Mouse (Mus musculus) spleen, postnatal 4 days (tissue): ENCODE measurements around the gene Trim2.

Experiments
- DNase-seq, 2 experiments: peaks; one replicate each; pipeline ENCODE4 v3.0.0; 2022; ENCODE audit warnings: low spot score in 2 of 2

Trim2 gene

DNA sequence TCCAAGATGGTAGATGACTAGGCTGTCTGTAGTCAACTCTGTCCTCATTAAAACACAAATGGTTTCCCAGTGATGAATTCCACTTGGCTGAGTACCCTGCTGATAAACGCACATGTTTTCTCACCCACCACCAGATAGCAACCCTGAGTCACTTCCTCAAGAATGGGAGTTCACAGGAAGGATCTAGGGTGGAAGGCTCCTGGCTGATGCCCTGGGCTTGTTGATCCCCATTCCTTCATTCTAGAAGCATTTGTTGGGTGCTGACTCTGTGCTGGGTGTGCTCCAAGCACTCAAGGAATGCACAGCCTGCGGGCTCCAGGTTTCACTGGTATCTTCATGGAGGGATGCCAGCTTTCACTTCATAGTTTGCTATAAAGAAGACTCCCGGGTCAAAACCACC, 12.8 kb upstream of the Trim2 start:
- DNase-seq = no peak

DNA sequence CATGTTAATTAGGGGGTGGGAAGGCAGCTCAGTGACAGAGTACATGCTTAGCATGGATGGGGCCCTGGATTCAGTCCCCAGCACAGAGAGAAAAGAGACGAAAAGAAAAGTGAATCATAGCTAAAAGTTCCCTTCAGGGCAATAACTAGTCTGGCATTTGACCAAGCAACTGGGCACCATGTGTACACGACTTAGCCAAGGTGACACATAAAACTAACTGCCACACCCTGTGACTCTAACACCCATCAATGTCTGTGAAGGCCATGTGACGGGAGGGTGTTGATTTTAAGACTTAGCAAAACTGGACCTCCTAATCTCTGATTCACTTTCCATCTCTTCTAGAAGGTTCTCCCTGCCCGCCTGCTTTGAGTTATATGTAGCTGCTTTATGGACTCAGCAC, 12.2 kb upstream of the Trim2 start:
- no peak for DNase-seq

DNA sequence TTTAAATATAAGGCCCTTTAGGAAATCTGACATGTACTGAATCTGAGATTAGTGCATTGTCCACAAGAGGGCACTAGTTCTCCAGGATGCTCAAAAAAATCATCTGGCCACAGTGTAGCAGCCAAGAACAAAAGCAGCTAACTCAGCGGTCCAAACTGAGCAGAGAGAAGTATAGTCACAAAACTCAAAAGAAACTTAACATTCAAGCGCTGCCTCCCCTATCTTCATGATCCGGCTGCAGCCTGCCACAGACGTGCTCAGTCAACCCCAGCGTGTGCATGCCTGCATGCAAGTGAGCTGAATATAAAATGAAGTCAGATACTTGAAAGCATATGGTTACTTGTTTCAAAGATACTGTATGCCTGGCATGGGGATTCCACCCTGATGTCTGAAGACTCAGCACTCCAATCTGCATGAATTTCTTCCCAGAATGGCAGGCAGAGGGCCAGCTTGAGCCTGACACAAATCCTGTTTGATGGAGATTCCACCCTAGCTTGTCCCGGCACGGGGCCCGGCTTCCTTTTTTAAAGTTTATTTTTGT, 8.0 kb upstream of the Trim2 start:
- DNase-seq = peak in 1 of 2 experiments; percentile 33

DNA sequence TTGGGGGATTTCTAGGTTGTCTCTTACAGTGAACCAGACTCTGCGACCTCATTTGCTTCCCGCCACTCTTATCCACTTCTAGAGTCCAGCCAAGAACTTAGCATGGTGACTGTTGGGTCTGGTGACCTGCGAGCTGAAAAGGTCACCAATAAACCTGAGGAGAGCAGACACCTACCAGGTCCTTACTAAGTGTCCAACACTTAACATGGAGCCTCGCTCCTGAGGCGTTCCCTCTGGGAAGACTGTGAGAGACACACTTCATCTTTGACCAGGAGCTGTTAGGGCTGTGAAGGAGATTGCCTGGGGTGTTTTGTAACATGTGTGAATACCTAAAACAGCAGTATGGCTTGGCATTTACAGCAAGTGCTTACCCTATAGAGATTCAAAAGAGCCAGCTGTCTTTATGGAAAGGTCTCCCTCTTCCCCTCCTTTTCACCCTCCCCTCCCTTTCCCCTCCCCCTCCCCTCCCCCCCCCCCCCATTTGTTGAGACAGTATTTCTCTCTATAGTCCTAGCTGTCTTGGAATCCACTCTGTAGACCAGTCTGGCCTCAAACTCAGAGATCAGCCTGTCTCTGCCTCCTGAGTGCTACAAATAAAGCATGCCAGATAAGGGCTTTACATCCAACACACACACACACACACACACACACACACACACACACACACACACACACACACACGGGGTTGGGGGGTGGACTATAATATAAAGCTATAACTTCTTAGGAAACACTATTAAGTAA, 7.3 kb upstream of the Trim2 start:
- no peak for DNase-seq

DNA sequence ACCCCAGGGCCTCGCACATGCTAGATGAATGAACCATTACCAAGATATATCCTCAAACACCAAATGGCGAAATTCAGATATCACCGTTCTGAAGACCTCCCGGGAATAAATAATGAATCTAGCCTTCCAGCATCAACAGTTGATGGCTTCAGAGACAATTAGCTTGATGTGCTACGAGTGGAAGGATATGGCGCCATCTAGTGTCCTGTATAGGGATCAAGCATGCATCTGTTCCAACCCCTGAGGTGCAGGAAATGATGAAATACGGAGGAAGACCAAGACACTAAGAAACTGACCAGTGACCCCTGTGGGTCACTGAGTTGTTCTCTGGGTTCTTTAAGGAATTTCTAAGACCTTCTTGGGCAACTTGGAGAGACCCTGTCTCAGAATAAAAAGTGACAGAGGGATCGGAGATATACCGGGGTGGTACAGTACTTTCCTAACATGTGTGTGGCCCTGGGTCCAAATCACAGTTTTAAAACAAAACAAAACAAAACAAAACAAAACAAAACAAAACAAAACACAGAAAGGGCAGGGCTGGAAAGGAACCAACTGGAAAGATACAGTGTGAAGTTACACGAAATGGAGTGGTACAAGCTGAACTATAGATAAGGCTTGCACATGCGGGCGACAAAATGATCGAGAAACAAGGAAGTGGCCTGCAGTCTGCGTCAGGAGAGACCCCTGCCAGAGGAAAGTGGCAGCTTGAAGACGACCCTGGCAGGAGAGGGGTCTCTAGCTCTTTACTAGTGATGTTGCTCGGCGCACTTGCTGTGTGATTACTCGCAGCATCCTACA, 6.5 kb upstream of the Trim2 start:
- peak; percentile 57 to 71 for DNase-seq

DNA sequence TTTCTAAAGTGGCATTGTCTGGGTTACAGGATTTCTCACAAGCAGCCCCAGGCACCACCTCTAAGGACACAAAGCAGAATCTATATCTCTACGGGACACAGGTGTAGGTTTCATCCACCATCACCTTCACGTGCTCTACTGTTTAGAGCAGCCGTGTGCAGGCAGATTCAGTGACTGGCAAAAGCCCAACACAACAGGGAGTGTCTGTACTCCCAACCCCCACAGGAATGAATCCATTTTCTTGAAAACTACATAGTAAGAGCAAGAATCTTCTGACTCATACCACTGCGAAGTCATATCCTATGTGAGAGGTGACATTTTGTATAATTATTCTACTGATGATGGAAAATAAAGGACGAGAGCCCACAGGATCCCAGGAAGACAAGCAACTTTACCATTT, 5.6 kb upstream of the Trim2 start:
- DNase-seq = no peak

DNA sequence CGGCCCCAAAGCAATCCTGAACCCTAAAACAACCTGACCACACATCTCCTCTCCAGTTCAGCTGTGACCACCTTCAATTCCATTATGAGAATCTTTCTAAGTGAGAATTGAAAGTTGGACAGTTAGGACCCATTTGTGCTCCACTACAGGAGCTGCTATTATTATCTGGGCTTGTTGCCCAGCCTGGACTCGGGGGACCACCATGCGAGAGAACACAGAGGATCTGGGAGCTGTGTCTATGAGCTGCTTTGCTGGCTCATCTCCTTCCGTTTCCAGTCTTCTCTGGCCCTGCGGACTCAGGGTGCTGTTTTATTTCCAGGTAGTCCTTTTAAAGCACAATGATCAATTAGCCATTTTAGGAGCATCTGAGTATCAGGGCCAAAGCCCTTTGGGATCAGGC, 839 bp upstream of the Trim2 start:
- DNase-seq = no peak

DNA sequence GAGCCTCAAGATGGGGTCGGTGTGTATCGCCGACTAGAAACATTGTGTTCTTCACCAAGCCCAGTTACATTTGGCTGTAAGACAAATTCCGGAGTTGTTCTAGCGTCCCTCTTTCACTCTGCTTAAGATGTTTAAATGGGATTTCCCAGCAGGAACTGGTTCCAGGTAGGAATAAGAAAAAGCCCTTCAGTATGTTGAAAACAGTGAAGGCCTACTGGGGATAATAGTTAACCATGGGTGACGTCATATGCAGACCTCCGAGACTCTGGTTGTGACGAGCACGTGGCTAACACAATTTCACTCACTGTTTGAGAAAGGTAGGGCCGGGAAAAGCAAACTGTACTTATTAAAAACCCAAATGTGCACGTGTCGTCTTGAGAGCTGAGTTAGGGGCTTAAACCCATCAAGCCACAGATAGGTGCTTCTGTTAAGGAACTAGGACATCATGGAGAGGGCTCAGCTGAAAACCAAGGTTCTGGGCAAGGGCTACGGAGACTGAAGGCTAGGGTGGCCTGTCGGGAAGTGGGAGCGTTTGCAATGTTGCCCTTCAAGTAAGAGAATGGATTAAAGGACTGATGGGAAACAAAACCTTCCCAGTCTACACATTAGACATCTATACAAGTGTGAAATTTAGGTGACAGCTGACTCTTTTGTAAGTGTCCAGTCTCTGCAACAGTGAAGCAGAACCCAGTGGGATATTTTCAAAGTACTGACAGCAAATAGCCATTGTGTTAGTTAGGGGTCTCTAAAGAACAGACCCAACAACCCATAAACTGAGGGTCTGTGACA, 761 bp downstream of the Trim2 start:
- DNase-seq = no peak

DNA sequence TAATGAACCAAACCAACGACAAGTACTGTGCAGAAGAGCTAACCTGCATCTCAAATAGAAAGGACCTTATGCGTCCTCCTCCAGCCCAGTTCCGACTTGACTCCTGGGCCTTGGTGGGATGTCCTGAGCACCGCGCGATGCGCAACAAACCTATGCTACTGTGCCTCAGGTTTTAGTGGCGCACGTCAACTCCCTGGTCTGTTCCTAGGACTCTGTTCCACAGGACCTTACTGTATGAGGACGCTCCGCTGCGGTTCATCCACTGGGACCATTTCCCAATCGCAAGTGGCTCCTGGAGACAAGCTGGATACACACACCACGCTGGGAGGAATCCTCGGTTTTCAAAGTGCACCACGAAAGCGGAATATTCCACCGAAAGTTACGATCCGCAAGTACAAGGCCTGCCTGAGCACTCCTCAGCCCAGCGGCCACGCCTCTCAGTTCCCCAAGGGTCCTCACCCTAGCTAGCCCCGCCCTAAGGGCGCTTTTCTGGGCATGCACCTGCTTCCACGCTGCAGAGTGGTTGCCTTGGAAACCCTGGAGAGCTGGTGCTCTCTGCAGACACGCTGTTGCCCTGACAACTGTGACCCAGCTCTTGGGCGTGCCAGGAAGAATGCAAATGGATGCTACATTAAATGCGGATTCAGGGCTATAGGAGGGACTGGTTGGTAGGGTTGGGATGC, 1.5 kb downstream of the Trim2 start:
- peak; percentile 48 to 70 for DNase-seq

DNA sequence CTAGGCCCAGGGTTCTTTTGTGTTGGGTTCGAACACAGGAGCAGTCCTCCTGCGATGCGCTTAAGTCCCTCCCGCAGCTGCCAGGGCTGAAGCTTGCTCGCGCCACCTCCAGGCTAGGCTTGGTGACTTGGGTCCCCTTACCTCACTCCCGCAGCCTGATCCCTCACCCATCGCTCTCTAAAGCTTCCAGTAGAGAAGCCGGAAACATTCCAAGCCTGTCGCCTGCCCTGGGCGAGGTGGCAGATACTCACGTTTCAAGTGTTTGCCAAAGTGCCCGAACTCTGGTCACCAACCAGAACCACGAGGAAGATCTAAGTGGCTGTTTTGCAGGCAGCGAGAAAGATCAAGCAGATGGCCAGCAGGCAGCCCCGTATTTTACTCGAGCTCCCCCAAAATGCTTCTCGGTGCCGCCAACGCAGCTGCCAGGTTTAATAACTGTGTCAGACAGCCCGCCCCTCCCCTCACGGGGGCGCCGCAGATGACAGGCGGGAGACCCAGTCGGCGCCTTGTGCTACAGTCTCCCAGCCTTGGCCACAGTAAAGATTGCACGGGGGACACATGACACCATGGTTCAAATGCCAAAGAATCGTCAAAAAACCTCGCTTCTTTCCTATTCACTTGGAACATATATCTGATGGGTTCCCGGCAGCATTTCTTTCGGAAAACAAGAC, 2.2 kb downstream of the Trim2 start:
- peak in 1 of 2 experiments; percentile 70 for DNase-seq

DNA sequence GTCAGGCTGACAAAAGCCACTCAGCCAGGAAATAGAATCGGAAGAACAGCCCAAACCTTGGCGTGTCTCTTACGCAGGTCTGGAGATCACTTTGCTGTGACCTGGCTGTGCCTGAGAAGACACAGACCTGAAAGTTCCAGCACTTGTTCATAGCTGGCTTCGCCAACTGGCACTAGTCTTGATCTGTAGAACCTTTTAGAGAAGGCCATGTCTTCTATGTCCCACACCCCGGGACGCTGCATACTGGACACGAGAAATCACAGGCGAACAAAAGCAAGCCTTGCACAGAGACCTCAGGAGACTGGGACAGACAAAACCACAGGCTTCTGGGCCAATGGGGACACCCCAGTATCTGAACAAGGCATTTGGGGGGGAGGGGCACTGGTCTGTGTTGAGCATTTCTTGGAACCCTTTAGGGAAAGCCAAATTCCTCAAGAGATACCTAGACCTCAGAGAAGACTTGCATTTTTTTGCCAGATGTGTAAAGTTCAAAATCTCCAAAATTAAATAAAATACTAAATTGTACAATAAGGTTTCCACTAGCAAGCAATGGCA, 3.2 kb downstream of the Trim2 start:
- no peak for DNase-seq

DNA sequence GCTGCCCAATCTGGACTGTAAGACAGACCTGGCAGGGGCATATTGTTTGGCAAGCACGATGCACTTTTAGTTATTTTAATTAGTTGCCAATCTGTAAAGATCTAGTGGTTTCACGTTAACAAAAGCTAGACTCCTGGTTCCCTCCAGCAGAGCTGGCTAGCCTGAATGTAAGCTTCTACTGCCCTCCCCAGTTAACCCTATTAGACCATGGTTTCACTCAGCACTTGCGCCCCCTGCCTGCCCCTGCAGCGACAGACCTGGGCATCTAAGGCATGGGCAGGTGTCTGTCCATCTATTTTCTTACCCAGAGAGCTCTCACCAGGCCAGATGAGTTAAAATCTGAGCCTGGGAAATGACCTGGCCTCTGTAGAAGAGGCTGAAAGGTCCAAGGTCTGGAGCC, 4.4 kb downstream of the Trim2 start:
- peak; percentile 58 to 74 for DNase-seq

DNA sequence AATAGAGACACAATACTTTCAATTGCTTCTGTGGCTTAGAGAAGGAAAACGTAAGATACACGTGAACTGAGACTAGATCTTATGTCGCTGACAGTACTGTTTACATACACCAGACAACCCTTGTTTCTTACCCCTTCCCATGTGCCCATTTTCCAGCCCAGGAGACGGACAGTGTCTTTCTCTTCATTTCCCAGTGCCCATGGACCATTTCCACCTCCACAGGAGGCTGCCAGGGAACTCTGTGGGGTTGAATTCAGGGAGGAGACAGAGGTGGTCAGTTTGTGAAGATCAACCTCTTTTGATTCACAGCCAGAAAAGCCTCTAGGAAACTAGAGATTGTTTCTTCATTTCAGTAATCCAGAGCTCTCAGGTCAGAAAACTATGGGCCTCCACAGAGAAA, 5.0 kb downstream of the Trim2 start:
- no peak for DNase-seq

DNA sequence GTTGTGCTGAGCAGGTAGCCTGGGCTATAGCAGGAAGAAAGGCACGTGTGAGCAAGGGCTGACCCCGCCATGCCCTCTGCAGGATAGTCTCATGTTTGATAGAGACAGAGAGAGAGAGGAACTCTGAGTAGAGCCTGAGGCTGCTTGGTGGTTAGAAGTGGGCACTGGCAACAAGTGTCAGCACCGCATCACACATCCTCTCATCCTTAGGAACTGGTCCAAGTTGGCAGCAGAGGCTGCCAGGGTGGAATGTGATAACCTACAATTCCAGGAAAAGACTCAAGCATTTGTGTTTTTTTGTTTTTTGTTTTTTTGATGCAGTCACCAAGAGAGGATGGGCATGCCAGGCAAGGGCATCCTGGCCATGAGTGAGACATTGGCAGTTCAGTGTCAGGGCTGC, 8.5 kb downstream of the Trim2 start:
- DNase-seq = no peak

DNA sequence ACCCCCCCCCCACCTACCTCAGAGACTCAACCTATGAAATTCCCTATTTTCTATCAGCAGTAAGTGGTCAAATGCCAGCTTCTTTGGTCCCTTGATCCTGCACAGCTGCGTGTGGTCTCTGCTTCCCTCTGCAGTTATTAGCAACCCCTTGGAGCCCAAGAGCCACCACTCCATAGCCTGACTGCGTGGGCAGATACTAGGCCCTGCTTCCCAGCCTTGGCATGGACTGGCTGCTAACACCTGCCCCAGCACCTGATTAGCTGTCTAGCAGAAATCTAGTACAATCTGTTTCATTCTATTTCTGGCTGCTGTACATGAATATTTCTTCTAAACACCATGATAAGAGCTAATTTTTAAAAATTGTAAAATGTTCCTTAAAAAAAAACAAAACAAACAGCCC, 10.0 kb downstream of the Trim2 start:
- DNase-seq = no peak

DNA sequence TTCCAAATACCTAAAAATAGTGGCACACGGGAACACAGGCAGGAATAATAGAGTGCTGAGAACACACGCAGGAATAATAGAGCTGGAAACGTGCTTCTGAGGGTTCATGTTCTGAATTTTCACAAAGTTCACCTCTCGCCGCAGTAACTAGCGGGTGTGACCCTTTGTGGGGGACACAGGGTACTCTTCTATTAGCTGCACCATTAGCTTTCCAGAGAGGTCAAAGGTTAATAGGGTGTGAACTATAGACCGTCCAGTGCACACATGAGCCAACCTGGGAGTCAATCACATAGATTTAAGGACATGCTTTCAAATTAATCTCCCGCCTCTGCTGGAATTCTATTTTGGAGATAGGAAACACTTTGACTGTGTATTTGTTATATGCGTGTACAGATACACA, 11.9 kb downstream of the Trim2 start:
- DNase-seq = no peak

DNA sequence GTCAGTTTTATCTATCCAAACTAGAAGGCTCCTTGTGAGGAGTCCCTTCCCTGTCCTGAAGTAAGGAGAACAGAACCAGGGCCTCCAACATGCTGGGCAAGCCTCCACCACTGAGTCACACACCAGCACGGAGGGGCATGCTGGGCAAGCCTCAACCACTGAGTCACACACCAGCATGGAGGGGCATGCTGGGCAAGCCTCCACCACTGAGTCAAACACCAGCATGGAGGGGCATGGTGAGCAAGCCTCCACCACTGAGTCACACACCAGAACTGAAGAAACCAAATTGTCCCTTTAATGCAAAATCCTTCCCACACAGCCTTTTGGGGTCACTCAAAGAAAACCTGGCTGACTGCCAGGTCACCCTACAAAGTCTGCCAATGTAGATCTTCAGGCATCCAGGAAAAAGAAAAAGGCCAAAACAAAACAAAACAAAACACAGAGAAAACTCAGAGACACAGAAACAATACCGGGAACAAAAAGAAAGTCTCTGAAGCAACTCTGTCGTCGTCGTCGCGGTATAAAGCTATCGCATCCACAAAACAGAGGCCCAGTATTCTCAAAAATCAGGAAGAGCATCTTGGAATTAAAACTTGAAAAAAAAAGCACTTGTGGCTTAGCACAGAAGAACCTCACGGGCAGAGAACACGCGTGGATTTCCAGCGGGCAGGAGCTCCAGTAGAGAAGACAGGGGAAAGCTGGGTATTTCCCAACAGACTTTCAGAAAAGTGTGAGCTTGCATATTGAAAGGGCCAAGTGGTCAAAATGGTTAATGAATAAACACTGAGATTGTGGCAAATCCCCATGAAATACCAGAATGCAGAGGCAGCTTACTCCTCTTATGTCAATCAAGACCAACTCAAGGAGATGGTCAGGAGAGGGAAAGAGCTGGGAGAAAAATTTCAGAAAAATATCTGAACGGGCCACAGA, 12.7 kb downstream of the Trim2 start:
- no peak for DNase-seq

DNA sequence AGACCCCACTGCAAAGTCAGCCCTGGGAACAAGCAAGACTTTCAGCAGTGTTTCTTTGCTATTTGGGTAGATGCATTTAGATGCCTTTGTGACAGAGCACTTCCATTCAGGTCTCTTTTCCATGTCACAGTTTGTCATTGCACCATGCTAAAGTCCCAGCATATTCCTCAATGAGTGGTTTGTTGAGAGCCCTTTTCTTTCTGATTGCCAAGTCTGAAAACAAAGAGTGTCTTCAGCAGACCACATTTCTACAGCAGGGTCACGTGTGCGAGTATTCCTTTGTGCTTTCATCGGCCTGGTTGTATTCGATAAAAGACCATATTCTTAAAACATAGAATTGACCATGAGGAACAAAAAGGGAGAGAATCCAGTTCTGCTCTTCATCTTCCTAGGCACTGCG, 14.4 kb downstream of the Trim2 start:
- DNase-seq = no peak

DNA sequence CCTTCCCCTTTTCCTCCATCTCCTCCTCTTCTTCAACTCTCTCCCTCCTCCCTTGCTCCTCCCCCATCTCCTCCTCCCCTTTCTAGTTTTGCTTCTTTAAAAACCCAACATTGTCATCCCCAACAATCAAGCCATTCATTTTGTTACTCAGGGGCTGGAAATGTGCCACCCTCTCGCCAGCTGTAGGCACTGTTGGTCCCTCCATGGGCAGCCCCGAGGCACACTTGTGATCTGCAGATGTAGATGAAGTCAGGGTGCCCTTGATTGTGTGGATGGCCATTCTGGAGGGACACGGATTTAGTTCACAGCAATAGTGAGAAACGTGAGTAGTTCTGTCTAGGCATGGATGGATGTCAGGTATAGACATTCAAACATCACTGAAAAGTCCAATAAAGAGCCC, 17.7 kb downstream of the Trim2 start:
- no peak for DNase-seq

DNA sequence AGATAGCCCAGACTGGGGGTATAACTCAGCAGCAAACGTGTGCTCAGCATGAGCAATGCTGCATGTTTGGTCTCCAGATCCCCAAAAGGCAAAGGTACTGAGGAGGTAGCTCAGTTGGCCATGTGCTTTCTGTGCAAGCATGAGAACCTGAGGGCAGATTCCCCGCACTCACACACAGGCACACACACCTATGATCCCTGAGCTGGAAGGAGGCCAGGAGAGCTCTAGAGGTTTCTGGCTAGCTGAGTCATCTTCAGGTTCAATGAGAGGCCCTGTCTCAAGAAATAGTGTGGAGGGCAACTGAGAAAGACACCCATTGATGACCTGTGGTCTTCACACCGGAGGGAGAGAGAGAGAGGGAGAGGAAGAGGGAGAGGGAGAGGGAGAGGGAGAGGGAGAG, 19.4 kb downstream of the Trim2 start:
- DNase-seq = no peak
